Mouse (Mus musculus) midbrain, embryonic 14.5 days (tissue): ENCODE results near the gene Eme1. TPM values are rescaled to one million over a fixed set of nuclear protein-coding genes. Genes with fewer than 3 reads are reported as not detected.

ENCODE experiments used
- ATAC-seq: fragments of 200-750 bp; cut with Nextera tagmentation; 2 replicates; pipeline ENCODE4 v1.8.0; 2017; ENCODE audit warnings: moderate number of reproducible peaks, moderate library complexity; ENCODE audit not compliant: low FRiP score, low TSS enrichment
- DNase-seq: peaks from one replicate; pipeline ENCODE4 v3.0.0-alpha.2; 2015
- H3K27ac ChIP-seq: fragments of 300-500 bp; sonication (generic); replicated peaks from 2 replicates; pipeline ENCODE4 v1.5.1; 2014; ENCODE audit warnings: mild to moderate bottlenecking, low read depth, low read length, moderate library complexity
- H3K27me3 ChIP-seq: fragments of 300-500 bp; sonication (generic); 2 replicates; pipeline ENCODE4 v1.6.1; 2014; ENCODE audit warnings: low read length, control low read depth, mixed read lengths; ENCODE audit not compliant: control insufficient read depth, insufficient read depth
- H3K36me3 ChIP-seq: fragments of 300-500 bp; sonication (generic); 2 replicates; pipeline ENCODE4 v1.6.1; 2014; ENCODE audit warnings: low read length, control low read depth; ENCODE audit not compliant: control insufficient read depth, insufficient read depth
- H3K4me1 ChIP-seq: fragments of 300-500 bp; sonication (generic); 2 replicates; pipeline ENCODE4 v1.6.1; 2014; ENCODE audit warnings: mild to moderate bottlenecking, antibody characterized with exemption, low read length, control low read depth; ENCODE audit not compliant: control insufficient read depth, insufficient read depth
- H3K4me2 ChIP-seq: fragments of 300-500 bp; sonication (generic); 2 replicates; pipeline ENCODE4 v1.6.1; 2014; ENCODE audit warnings: mild to moderate bottlenecking, low read length, moderate library complexity
- H3K4me3 ChIP-seq: fragments of 300-500 bp; sonication (generic); replicated peaks from 2 replicates; pipeline ENCODE4 v1.5.1; 2014; ENCODE audit warnings: low read depth, low read length
- H3K9ac ChIP-seq: fragments of 300-500 bp; sonication (generic); replicated peaks from 2 replicates; pipeline ENCODE4 v1.6.1; 2014; ENCODE audit warnings: mild to moderate bottlenecking, low read length, moderate library complexity
- H3K9me3 ChIP-seq: fragments of 300-500 bp; sonication (generic); 2 replicates; pipeline ENCODE4 v1.6.1; 2016; ENCODE audit warnings: low read length, control low read depth, mixed read lengths; ENCODE audit not compliant: control insufficient read depth
- WGBS: fragments of 180-500 bp; shearing (Covaris S2); extraction: QIAGEN DNeasy Blood & Tissue Kit; methylation state at CpG from one replicate; pipeline ENCODE4 v1.1.7; 2014; 5-methylcytosine and 5-hydroxymethylcytosine counted together
- polyA plus RNA-seq: library from polyadenylated mRNA; unstranded; fragments of >200 nt; fragmentation: Nextera tagmentation; extraction: Ambion mirVana; gene quantifications from 2 replicates; pipeline ENCODE4 v1.2.1, GENCODE M21; 2014

Gene Eme1
- polyA plus RNA-seq, 1 experiment from 2014 or later, result 4.4 TPM

DNA sequence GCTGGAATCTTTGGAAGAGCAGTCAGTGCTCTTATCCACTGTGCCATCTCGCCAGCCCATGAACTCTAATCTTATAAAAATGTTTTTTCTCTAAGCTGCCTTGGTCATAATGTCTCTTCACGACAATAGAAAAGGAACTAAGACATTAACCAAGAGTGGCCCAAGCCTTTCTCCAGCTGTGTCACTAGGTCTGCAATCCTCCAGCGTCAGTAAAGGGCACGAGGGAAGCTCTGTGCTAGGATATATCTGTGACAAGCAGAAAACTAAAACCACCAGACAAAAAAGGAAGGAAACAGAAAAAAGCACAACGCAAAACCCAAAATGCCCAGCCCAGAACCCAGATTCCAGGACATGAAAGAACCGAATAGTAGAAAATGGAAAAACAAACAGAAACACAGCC, 33.4 kb upstream of the Eme1 start:
- no peak overlapping the region for H3K4me3 ChIP-seq
- no peak overlapping the region for H3K4me2 ChIP-seq
- no peaks in the 10 kb centered on the region for H3K36me3 ChIP-seq
- H3K27me3 ChIP-seq, result no peaks in the 10 kb centered on the region
- H3K27ac ChIP-seq, result no peak overlapping the region
- no peak for DNase-seq
- H3K9me3 ChIP-seq, result no peaks in the 10 kb centered on the region
- 83% methylated on average over 6 of the region's 6 CpGs for WGBS
- no peaks in the 10 kb centered on the region for H3K4me1 ChIP-seq
- H3K9ac ChIP-seq, result no peak overlapping the region
- ATAC-seq, result no peak

DNA sequence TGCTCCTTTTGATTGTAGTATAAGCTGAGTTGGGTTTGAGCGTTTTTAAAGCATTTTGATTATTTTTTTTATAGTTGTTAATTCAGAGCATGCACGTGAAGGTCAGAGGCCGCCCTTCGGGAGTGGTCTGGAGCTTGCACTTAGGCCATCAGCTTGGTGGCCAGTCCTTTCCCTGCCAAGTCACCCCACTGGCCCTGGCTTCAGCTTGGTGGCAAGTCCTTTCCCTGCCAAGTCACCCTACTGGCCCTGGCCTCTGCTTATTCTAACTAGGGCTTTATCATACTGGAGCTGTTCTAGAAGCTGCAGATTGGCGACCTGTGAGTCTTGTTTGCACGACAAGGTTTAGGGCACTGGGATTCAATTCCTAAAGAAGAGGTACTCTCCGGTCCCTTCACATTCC, 28.7 kb upstream of the Eme1 start:
- 84% methylated on average over 7 of the region's 7 CpGs for WGBS
- Histone ChIP-seq H3K4me2 (no peak overlapping the region), H3K27ac (no peak overlapping the region), H3K9ac (no peak overlapping the region), H3K4me1 (no peaks in the 10 kb centered on the region; the same call in 1 of the 2 replicates), H3K36me3 (no peaks in the 10 kb centered on the region), H3K27me3 (no peaks in the 10 kb centered on the region), H3K4me3 (no peak overlapping the region), H3K9me3 (no peaks in the 10 kb centered on the region)
- ATAC-seq (no peak), DNase-seq (no peak)

DNA sequence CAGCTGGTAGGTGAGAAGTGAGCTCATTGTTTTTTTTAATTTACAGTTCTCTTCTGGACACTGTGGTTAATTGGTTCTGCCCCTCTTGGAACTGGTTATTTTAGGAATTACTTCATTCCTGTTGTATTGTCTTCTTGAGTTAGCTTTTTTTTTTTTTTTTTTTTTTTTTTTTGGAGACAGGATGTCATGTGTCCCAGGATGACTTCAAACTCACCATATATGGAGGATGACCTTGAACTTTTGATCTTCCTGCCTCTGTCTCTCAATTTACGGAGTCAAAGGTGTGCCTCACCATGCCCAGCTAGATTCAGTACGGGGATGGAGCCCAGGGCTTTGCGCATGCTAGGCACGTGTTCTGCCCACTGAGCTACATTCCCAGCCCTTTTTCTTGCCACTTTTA, 27.9 kb upstream of the Eme1 start:
- Histone ChIP-seq H3K4me3 (no peak overlapping the region), H3K4me2 (no peak overlapping the region), H3K9ac (no peak overlapping the region), H3K27me3 (no peaks in the 10 kb centered on the region), H3K27ac (no peak overlapping the region), H3K36me3 (no peaks in the 10 kb centered on the region), H3K4me1 (no peaks in the 10 kb centered on the region; the same call in 1 of the 2 replicates), H3K9me3 (no peaks in the 10 kb centered on the region)
- 90% methylated on average over 4 of the region's 4 CpGs for WGBS
- DNase-seq (no peak), ATAC-seq (no peak)

DNA sequence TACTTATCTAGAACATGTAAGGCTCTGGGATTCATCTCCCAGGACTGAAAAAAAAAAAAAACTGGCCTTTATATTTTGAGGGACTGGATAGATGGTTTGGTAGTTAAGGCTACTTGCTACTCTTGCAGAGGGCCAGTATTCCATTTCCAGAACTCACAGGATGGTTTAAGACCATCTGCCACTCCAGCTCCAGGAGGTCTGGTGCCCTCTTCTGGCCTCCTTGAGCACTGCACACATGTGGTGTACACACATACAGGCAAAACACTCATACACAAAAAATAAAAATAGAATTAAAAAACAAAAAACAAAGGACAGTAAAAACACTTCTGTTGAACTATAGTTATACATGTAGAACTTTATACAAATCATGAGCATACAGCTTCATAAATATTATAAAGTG, 26.9 kb upstream of the Eme1 start:
- no peak for ATAC-seq
- Histone ChIP-seq H3K27ac (no peak overlapping the region), H3K4me1 (peaks cover 10% of the 10 kb centered on the region), H3K27me3 (no peaks in the 10 kb centered on the region), H3K4me3 (no peak overlapping the region), H3K4me2 (no peak overlapping the region), H3K9ac (no peak overlapping the region), H3K9me3 (no peaks in the 10 kb centered on the region), H3K36me3 (no peaks in the 10 kb centered on the region)
- DNase-seq, result no peak

DNA sequence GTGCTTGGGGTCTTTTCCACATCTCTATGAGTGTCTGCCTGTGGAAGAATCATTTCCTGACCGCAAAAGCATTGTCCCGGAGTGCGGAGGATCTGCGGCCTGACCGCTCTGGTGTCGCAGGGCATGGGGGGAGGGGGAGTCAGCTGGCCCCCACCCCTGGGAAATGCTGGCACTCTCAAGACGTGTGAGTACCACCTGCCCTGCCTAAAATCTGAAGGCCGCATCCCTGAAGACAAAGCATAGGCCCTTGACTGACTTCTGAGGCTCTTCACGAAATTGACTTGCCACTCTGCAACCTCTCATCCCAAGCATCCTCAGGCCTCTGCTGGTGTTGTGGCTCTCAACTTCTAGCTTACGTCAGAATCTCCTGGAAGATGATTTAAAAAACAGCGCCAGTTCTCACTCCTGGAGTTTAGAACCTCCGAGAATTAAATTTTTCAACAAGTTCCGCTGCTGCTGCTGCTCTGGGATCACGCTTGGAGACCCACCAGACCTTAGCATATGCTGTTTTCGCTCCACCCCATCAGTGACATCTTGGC, 23.9 kb upstream of the Eme1 start:
- peaks cover 10% of the 10 kb centered on the region for H3K4me1 ChIP-seq
- H3K9me3 ChIP-seq, result no peaks in the 10 kb centered on the region
- H3K36me3 ChIP-seq, result no peaks in the 10 kb centered on the region
- H3K4me2 ChIP-seq, result peak overlapping the region; percentile 88
- DNase-seq (no peak), ATAC-seq (peak; percentile 57)
- H3K27me3 ChIP-seq, result no peaks in the 10 kb centered on the region
- WGBS, result 33% methylated on average over 15 of the region's 15 CpGs
- H3K9ac ChIP-seq, result peak overlapping the region; percentile 95
- peak overlapping the region; percentile 81 for H3K4me3 ChIP-seq
- H3K27ac ChIP-seq, result peak overlapping the region; percentile 92

DNA sequence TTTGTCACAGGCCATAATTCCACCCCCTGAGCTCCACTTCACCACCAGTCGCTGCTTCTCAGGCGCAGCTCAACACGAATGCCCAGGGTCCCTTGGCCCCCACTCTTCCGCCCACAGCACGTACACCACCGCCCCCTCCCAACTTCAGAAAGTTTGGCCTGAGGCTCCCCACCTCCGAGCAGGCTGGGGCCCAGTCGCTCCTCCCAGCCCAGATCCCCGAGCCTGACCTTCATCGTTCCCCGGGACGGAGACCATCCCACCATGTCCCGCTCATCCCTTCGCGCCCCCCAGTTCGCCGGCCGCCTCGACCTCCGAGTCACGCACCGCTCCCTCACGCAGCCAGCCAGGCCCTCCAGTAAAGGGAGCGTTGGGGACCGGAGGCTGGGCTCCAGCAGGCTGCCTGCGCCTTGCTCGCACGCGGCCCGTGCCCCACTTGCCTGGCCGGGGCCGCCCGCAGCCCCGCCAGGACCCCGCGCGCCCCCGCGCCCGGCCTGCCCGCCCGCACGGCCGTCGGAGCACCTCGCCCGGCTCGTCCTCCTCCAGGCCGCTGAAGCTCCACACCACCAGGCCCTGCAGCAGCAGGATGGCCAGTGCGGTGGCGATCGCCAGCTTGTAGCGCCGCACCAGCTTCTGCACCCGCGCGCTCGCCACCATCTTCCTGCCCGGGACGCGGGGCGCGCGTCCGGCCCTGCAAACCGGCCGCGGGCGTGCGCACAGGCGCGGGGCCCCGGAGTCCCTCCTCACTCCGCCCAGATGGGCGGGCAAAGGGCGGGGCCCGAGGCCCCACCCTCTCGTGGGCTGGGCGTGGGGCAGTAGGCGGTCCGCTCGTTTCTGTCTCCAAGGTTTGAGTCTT, 23.2 kb upstream of the Eme1 start, which contains the start of gene Xylt2:
Gene Xylt2, minus strand, starts transcription at position 762 of the 853 bp plus-strand sequence.
- Histone ChIP-seq H3K4me3 (peak within 1 kb of the TSS; percentile 81), H3K27me3 (no peaks in the 10 kb centered on the region), H3K36me3 (no peaks in the 10 kb centered on the region), H3K4me2 (peak within 1 kb of the TSS; percentile 88), H3K27ac (peak within 1 kb of the TSS; percentile 92), H3K4me1 (peaks cover 10% of the 10 kb centered on the region), H3K9me3 (no peaks in the 10 kb centered on the region), H3K9ac (peak within 1 kb of the TSS; percentile 95)
- WGBS, result under 1% methylated on average over 81 of the region's 82 CpGs
- ATAC-seq (peak; percentile 93), DNase-seq (peak; percentile 98)

DNA sequence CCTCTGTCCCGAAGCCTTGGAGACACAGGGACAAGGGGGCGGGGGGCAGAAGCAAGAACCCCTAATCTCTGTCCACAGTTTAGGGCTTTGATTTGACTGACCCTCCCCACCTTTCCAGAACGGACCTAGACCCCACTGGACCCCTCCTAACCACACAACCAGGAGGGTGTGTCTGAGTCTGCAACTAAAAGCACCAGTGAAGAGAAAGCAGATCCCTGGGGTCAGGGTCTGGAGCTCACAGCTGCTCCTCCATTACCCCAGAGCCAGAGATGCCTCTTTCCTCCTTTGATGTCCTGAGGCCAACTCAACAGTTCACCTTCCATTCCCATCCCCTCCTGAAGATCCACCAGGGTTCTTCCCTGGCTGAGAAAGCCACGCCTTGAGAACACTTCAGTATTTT, 22.5 kb upstream of the Eme1 start:
- peak overlapping the region; percentile 92; the same call in 1 of the 2 replicates for H3K27ac ChIP-seq
- no peaks in the 10 kb centered on the region for H3K27me3 ChIP-seq
- DNase-seq (no peak), ATAC-seq (no peak)
- peaks cover 10% of the 10 kb centered on the region for H3K4me1 ChIP-seq
- no peaks in the 10 kb centered on the region for H3K9me3 ChIP-seq
- 40% methylated on average over 4 of the region's 4 CpGs for WGBS
- peak overlapping the region; percentile 95 for H3K9ac ChIP-seq
- peak overlapping the region; percentile 81 for H3K4me3 ChIP-seq
- no peaks in the 10 kb centered on the region for H3K36me3 ChIP-seq
- H3K4me2 ChIP-seq, result peak overlapping the region; percentile 88

DNA sequence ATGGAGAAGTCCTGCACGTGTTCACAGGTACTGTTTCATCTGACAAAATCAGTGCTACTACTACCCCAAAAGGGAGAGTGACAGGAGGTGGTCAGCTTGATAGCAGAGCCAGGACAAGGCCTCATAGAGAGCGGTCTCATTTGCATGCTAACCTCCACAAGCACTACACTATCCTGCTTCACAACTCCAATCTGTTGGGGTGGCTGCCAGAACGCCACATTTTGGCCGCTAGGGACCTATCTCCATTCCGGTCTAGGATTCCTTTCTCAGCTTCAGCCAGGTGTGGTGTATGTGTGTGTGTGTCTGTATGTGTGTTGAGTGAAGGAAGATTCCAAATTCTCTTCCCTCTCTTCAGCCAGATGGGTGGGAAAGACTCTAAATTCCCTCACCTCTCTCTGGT, 21.7 kb upstream of the Eme1 start:
- Histone ChIP-seq H3K27ac (no peak overlapping the region), H3K36me3 (peaks cover 3% of the 10 kb centered on the region), H3K9ac (no peak overlapping the region), H3K4me3 (no peak overlapping the region), H3K27me3 (no peaks in the 10 kb centered on the region), H3K9me3 (no peaks in the 10 kb centered on the region), H3K4me1 (peaks cover 10% of the 10 kb centered on the region), H3K4me2 (no peak overlapping the region; the same call in 1 of the 2 replicates)
- DNase-seq (no peak), ATAC-seq (no peak)
- WGBS, result 85% methylated on average over 5 of the region's 5 CpGs

DNA sequence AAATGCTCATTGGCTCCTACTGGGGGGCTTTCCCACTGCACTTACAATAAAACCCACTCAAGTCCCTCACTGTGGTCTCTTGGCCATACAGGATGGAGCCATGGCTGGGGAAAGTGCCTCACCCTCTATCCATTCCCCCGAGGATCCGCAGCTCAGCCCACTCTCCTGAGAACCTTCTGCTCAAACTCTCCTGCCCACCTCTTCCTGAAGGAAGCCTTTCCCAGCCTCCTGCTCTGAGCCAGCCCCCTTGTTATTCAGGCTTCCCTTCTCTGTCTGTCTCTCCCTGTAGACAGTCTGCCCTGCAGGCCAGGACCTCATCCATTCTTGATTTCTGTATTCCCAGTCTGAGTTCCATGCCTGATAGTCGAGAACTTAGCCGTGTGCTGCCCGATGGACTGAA, 21.2 kb upstream of the Eme1 start:
- no peaks in the 10 kb centered on the region for H3K27me3 ChIP-seq
- H3K4me1 ChIP-seq, result peaks cover 10% of the 10 kb centered on the region
- H3K4me2 ChIP-seq, result no peak overlapping the region
- peaks cover 7% of the 10 kb centered on the region for H3K36me3 ChIP-seq
- no peak overlapping the region for H3K9ac ChIP-seq
- H3K9me3 ChIP-seq, result no peaks in the 10 kb centered on the region
- 82% methylated on average over 5 of the region's 5 CpGs for WGBS
- H3K27ac ChIP-seq, result no peak overlapping the region
- DNase-seq (no peak), ATAC-seq (no peak)
- no peak overlapping the region for H3K4me3 ChIP-seq
